Mouse (Mus musculus) midbrain, embryonic 12.5 days (tissue): ENCODE data around the gene Nupr1l. TPM values are rescaled to one million over a fixed set of nuclear protein-coding genes. Genes with fewer than 3 reads are reported as not detected.

ENCODE experiments used
- ATAC-seq: fragments of 200-750 bp; cut with Nextera tagmentation; 2 replicates; pipeline ENCODE4 v1.8.0; 2017; ENCODE audit warnings: low read depth, moderate TSS enrichment, moderate library complexity; ENCODE audit not compliant: low FRiP score
- H3K27ac ChIP-seq: fragments of 300-500 bp; sonication (generic); replicated peaks from 2 replicates; pipeline ENCODE4 v1.5.1; 2016; ENCODE audit warnings: mild to moderate bottlenecking
- H3K27me3 ChIP-seq: fragments of 300-500 bp; sonication (generic); 2 replicates; pipeline ENCODE4 v1.6.1; 2016; ENCODE audit warnings: mild to moderate bottlenecking
- H3K36me3 ChIP-seq: fragments of 300-500 bp; sonication (generic); 2 replicates; pipeline ENCODE4 v1.6.1; 2016
- H3K4me1 ChIP-seq: fragments of 300-500 bp; sonication (generic); 2 replicates; pipeline ENCODE4 v1.6.1; 2016
- H3K4me2 ChIP-seq: fragments of 300-500 bp; sonication (generic); replicated peaks from 2 replicates; pipeline ENCODE4 v1.6.1; 2016; ENCODE audit warnings: mild to moderate bottlenecking, moderate library complexity
- H3K4me3 ChIP-seq: fragments of 300-500 bp; sonication (generic); 2 replicates; pipeline ENCODE4 v1.5.1; 2016; ENCODE audit warnings: mild to moderate bottlenecking
- H3K9ac ChIP-seq: fragments of 300-500 bp; sonication (generic); replicated peaks from 2 replicates; pipeline ENCODE4 v1.6.1; 2016; ENCODE audit warnings: mild to moderate bottlenecking, moderate library complexity
- H3K9me3 ChIP-seq: fragments of 300-500 bp; sonication (generic); 2 replicates; pipeline ENCODE4 v1.6.1; 2016; ENCODE audit warnings: mild to moderate bottlenecking
- WGBS: fragments of 180-500 bp; shearing (Covaris S2); methylation state at CpG from one replicate; pipeline ENCODE4 v1.1.7; 2016; 5-methylcytosine and 5-hydroxymethylcytosine counted together
- polyA plus RNA-seq: library from polyadenylated mRNA; unstranded; fragments of >200 nt; fragmentation: Nextera tagmentation; extraction: Ambion mirVana; gene quantifications from 2 replicates; pipeline ENCODE4 v1.2.1, GENCODE M21; 2016

Nupr1l gene
- polyA plus RNA-seq, 1 experiment from 2014 or later = 6.2 TPM

DNA sequence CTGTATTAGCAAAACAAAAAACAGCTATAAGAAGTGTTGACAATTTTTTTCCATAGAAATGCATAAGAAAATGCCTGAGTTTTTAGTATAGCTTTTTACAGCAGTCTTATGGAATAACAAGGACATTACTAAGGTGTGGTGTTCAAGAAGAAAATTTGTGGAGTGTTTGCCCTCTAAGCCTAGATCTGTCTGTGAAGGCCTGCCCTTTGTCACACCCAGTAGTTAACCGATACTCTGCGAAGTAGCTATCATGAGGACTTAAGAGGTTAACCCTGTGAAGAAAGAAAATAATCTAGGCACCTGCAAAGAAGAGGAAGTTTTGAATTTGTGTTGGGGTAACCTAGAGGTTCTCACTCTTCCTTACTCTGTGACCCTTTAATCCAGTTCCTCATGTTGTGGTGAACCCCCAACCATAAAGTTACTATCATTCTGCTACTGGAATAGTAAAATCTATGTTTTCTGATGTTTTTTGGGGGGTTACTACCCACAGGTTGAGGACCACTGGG lies 39.2 kb downstream of the Nupr1l start:
- WGBS = 89% methylated on average over 2 of the region's 2 CpGs

DNA sequence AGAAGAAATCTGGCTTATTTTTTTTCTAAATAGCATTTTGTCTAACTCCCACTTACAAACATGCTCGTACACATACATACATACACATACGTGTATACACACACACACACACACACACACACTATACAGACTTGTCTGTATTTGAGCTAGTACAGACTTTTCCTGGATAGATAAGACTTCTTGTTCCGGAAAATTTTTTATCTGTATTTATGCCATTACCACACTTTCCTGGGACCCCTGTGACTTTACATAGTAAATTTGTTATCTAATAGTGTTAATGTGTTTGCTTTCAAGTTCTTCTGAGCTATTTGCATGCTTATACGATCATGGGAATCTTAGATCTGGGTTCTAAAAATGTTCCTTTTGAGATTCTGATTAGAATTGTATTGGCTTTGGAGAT lies 43.8 kb downstream of the Nupr1l start:
- Histone ChIP-seq H3K4me2 (no peak overlapping the region), H3K27me3 (no peaks in the 10 kb centered on the region), H3K27ac (no peak overlapping the region), H3K4me3 (no peak overlapping the region), H3K9ac (no peak overlapping the region), H3K9me3 (no peaks in the 10 kb centered on the region), H3K36me3 (no peaks in the 10 kb centered on the region), H3K4me1 (no peaks in the 10 kb centered on the region)
- no peak for ATAC-seq
- WGBS = 94% methylated on average over 4 of the region's 4 CpGs

More for the DNA sequence above, 39.2 kb downstream of the Nupr1l start:
- no peak for ATAC-seq
- no peak overlapping the region for H3K4me2 ChIP-seq
- H3K36me3 ChIP-seq = no peaks in the 10 kb centered on the region; the same call in 1 of the 2 replicates
- H3K4me3 ChIP-seq = no peak overlapping the region
- H3K27me3 ChIP-seq = no peaks in the 10 kb centered on the region
- no peak overlapping the region for H3K9ac ChIP-seq
- H3K27ac ChIP-seq = no peak overlapping the region
- H3K9me3 ChIP-seq = no peaks in the 10 kb centered on the region
- peaks cover 4% of the 10 kb centered on the region for H3K4me1 ChIP-seq

DNA sequence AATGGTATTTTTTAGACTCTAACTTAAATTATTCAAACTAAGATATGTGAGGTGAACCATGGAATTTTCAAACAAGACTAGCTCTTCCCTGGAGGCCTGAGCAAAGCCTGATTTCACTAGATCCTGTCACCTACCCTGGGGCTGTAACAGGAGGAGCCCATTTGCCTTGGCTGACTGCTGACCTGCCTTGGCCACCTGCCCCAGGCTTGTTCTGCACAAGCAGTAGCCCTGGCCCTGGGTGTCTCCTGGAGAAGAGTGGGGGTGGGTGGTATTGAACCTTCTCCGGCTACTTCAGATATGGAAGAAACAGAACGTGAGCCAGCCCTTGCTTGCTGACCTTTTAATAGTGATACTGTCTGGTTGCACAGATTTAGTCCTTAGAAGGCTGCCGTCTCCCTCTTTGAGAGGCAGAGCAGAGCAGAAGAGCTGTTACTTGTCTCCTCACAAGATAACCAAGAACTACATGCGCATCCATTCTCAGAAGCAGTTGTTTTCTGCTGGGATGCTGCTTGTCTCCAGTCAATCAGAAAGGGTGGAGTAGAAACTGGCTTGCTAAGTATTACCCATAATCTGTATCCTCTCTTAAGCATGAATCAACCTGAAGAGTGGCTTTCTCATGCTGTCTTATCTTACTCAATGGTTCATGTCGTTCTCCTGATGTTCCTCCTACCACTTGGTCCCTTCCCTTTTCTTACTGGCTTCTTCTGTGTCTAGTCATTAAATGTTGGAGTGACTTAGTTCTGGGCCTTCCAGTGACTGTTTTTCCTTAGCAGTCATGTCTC lies 46.3 kb downstream of the Nupr1l start:
- Histone ChIP-seq H3K27me3 (no peaks in the 10 kb centered on the region), H3K4me1 (no peaks in the 10 kb centered on the region), H3K9ac (no peak overlapping the region), H3K9me3 (no peaks in the 10 kb centered on the region), H3K36me3 (no peaks in the 10 kb centered on the region), H3K4me3 (no peak overlapping the region), H3K27ac (no peak overlapping the region), H3K4me2 (no peak overlapping the region)
- WGBS = 90% methylated on average over 5 of the region's 5 CpGs
- no peak for ATAC-seq

DNA sequence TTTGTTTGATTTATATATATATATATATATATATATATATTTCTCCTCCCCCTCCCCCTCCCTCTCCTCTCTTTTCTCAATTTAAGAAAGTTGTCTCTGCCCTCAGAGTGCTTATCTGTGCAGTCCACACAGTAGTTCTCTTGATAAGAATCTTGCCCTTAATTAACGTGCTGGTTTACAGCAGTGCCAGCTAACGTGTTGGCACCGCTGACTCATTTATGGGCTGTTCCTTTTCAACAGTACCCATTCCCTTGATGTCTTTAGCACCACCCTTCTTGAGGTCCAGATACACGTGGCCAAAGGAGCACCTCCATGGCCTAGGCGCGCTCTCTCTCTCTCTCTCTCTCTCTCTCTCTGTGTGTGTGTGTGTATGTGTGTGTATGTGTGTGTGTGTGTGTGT lies 47.5 kb downstream of the Nupr1l start:
- ATAC-seq = no peak
- WGBS = 92% methylated on average over 6 of the region's 6 CpGs

DNA sequence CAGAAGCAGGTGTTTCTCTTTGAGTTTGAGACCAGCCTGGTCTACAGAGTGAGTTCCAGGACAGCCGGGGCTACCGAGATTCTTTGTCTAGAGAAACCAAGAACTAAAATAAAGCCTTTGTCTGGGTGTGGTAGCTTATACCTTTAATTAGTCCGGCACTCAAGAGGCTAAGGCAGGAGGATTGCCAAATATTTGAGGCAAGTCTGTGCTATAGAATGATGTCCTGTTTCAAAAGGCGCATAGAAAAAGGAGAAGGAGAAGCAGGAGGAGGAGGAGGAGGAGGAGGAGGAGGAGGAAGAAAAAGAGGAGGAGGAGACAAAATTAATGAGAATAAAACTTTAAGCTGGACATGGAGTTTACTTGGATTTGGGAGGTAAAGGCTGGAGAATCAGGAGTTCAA lies 54.9 kb downstream of the Nupr1l start:
- ATAC-seq = no peak
- 78% methylated on average over 4 of the region's 4 CpGs for WGBS
- H3K9me3 ChIP-seq = no peaks in the 10 kb centered on the region
- H3K36me3 ChIP-seq = no peaks in the 10 kb centered on the region
- H3K4me2 ChIP-seq = no peak overlapping the region
- H3K4me1 ChIP-seq = no peaks in the 10 kb centered on the region
- no peaks in the 10 kb centered on the region for H3K27me3 ChIP-seq
- no peak overlapping the region for H3K4me3 ChIP-seq
- no peak overlapping the region for H3K27ac ChIP-seq
- no peak overlapping the region for H3K9ac ChIP-seq

More for the DNA sequence above, 47.5 kb downstream of the Nupr1l start:
- H3K4me1 ChIP-seq = no peaks in the 10 kb centered on the region
- no peak overlapping the region for H3K4me3 ChIP-seq
- H3K27me3 ChIP-seq = no peaks in the 10 kb centered on the region
- H3K9ac ChIP-seq = no peak overlapping the region
- no peak overlapping the region for H3K27ac ChIP-seq
- H3K9me3 ChIP-seq = no peaks in the 10 kb centered on the region
- no peaks in the 10 kb centered on the region for H3K36me3 ChIP-seq
- no peak overlapping the region for H3K4me2 ChIP-seq

Other genes starting within 250 kb of the Nupr1l start
- 7.0 and 7.1 TPM in 2 replicates for gene Zfp11, start 238.4 kb upstream of the Nupr1l start, polyA plus RNA-seq
- not detected in 2 replicates for gene Sept14, start 200.0 kb upstream of the Nupr1l start, polyA plus RNA-seq
- 156 and 171 TPM in 2 replicates for gene Mrps17, start 193.0 kb upstream of the Nupr1l start, polyA plus RNA-seq
- 81.5 and 83.3 TPM in 2 replicates for gene Nipsnap2, start 183.5 kb upstream of the Nupr1l start, polyA plus RNA-seq
- gene Psph, start 121.1 kb upstream of the Nupr1l start, polyA plus RNA-seq = 33.8 and 39.3 TPM in 2 replicates
- 47.9 and 50.8 TPM in 2 replicates for gene Sumf2, start 61.6 kb upstream of the Nupr1l start, polyA plus RNA-seq
- gene Chchd2, start 21.1 kb upstream of the Nupr1l start, polyA plus RNA-seq = 747 and 763 TPM in 2 replicates
- 7.9 and 9.1 TPM in 2 replicates for gene Zbed5, start 12.8 kb upstream of the Nupr1l start, polyA plus RNA-seq
- gene Phkg1, start 10.0 kb upstream of the Nupr1l start, polyA plus RNA-seq = 0.18 and 0.22 TPM in 2 replicates
- gene Vkorc1l1, start 33.4 kb downstream of the Nupr1l start, polyA plus RNA-seq = 40.7 and 41.8 TPM in 2 replicates
- 25.3 and 29.7 TPM in 2 replicates for gene Gusb, start 94.5 kb downstream of the Nupr1l start, polyA plus RNA-seq
- gene Asl, start 120.7 kb downstream of the Nupr1l start, polyA plus RNA-seq = 26.5 and 29.1 TPM in 2 replicates
- gene Crcp, start 120.8 kb downstream of the Nupr1l start, polyA plus RNA-seq = 59.4 and 66.5 TPM in 2 replicates
- gene Tpst1, start 164.8 kb downstream of the Nupr1l start, polyA plus RNA-seq = 63.1 and 65.9 TPM in 2 replicates
- gene Kctd7, start 236.3 kb downstream of the Nupr1l start, polyA plus RNA-seq = 8.3 and 9.3 TPM in 2 replicates